Comparison of ENCODE assay signal across 10 mouse cellular contexts in genomic region chr15:102144274-102144711, GRCm38 (mm10). TPM values are rescaled to one million over a fixed set of nuclear protein-coding genes. Genes with fewer than 3 reads are reported as not detected.
DNase-seq lines count a peak whose midpoint lies in the region; ATAC-seq lines count a peak whose summit lies in the region.
"Had no signal": no experiment of that assay in that cellular context is flagged by ENCODE, and none has a peak within 500 bp of the region (broad histone marks: within the 10 kb centered on the region; RNA-seq: fewer than 3 reads in every experiment).

Gene Igfbp6, plus strand, starts transcription at chr15:102144362.

- DNase-seq in layer of hippocampus, adult 18-20 months (ENCODE audit: low spot score in 2 of 2): no peak
- DNase-seq in layer of hippocampus, adult 9-11 months: no peak
- DNase-seq in embryonic facial prominence, embryonic 11.5 days (ENCODE audit: low spot score): no peak
- DNase-seq in liver, embryonic 11.5 days (ENCODE audit: low spot score): no peak
- no peak for DNase-seq in cerebellum, postnatal 4 days (ENCODE audit: low spot score in 2 of 2)
- DNase-seq in cerebellum, adult 9-11 months: no peak

- peak within 1 kb of the TSS; percentile 27; the same call in 1 of the 2 replicates for H3K9ac ChIP-seq in embryonic facial prominence, embryonic 11.5 days (replicated peaks; ENCODE audit: low read length)
- peak within 1 kb of the TSS; percentile 41; the same call in 1 of the 2 replicates for H3K9ac ChIP-seq in heart, embryonic 16.5 days (ENCODE audit: low read length)
- H3K9ac ChIP-seq in liver, embryonic 11.5 days (ENCODE audit: low read depth, low read length): no peak within 1 kb of the TSS
- peak within 1 kb of the TSS; percentile 34; the same call in 1 of the 2 replicates for H3K9ac ChIP-seq in neural tube, embryonic 13.5 days

- H3K27me3 ChIP-seq in embryonic facial prominence, embryonic 11.5 days (ENCODE audit: control insufficient read depth, insufficient read depth, low read length): peaks cover 27% of the 10 kb centered on the region
- peaks cover 25% of the 10 kb centered on the region for H3K27me3 ChIP-seq in heart, embryonic 16.5 days (ENCODE audit: control insufficient read depth, insufficient read depth, low read length)
- peaks cover 32% of the 10 kb centered on the region for H3K27me3 ChIP-seq in liver, embryonic 11.5 days (replicated peaks; ENCODE audit: control insufficient read depth, insufficient read depth, low read length)
- H3K27me3 ChIP-seq in neural tube, embryonic 13.5 days: peaks cover 45% of the 10 kb centered on the region
- H3K27me3 ChIP-seq: Patski had no signal

- WGBS in embryonic facial prominence, embryonic 11.5 days: 7% methylated on average over 22 of the region's 22 CpGs
- 14% methylated on average over 22 of the region's 22 CpGs for WGBS in heart, embryonic 16.5 days
- WGBS in liver, embryonic 11.5 days: 17% methylated on average over 22 of the region's 22 CpGs
- WGBS in neural tube, embryonic 13.5 days: 4% methylated on average over 22 of the region's 22 CpGs

- H3K36me3 ChIP-seq in embryonic facial prominence, embryonic 11.5 days (replicated peaks; ENCODE audit: control insufficient read depth, insufficient read depth, low read depth, low read length): no peaks in the 10 kb centered on the region
- no peaks in the 10 kb centered on the region for H3K36me3 ChIP-seq in heart, embryonic 16.5 days (ENCODE audit: control insufficient read depth, insufficient read depth)
- H3K36me3 ChIP-seq in liver, embryonic 11.5 days (ENCODE audit: control insufficient read depth, insufficient read depth, low read length): no peaks in the 10 kb centered on the region
- H3K36me3 ChIP-seq in neural tube, embryonic 13.5 days: no peaks in the 10 kb centered on the region

- no peak within 1 kb of the TSS for H3K27ac ChIP-seq in embryonic facial prominence, embryonic 11.5 days (replicated peaks; ENCODE audit: low read depth, low read length)
- H3K27ac ChIP-seq in heart, embryonic 16.5 days (ENCODE audit: low read length): no peak within 1 kb of the TSS
- H3K27ac ChIP-seq in liver, embryonic 11.5 days (ENCODE audit: low read depth, low read length): no peak within 1 kb of the TSS
- H3K27ac ChIP-seq in neural tube, embryonic 13.5 days (replicated peaks): no peak within 1 kb of the TSS
- H3K27ac ChIP-seq: macrophage had no signal

- no peaks in the 10 kb centered on the region for H3K9me3 ChIP-seq in embryonic facial prominence, embryonic 11.5 days (replicated peaks; ENCODE audit: control insufficient read depth, low read length)
- no peaks in the 10 kb centered on the region for H3K9me3 ChIP-seq in heart, embryonic 16.5 days (replicated peaks; ENCODE audit: control insufficient read depth, low read length)
- H3K9me3 ChIP-seq in liver, embryonic 11.5 days (ENCODE audit: control insufficient read depth, low read length): no peaks in the 10 kb centered on the region
- H3K9me3 ChIP-seq in neural tube, embryonic 13.5 days: no peaks in the 10 kb centered on the region

- peak within 1 kb of the TSS; percentile 11 for H3K4me3 ChIP-seq in embryonic facial prominence, embryonic 11.5 days (ENCODE audit: low read depth, low read length)
- peak within 1 kb of the TSS; percentile 28 for H3K4me3 ChIP-seq in heart, embryonic 16.5 days (ENCODE audit: low read length)
- H3K4me3 ChIP-seq in liver, embryonic 11.5 days (ENCODE audit: low read depth, low read length): peak within 1 kb of the TSS; percentile 27
- H3K4me3 ChIP-seq in neural tube, embryonic 13.5 days: no peak within 1 kb of the TSS

- ATAC-seq in embryonic facial prominence, embryonic 11.5 days (replicated peaks; ENCODE audit: insufficient number of reproducible peaks, low FRiP score, low TSS enrichment, low read depth): no peak
- no peak for ATAC-seq in heart, embryonic 16.5 days (replicated peaks; ENCODE audit: extremely low read depth, insufficient read depth, low FRiP score)
- ATAC-seq in liver, embryonic 11.5 days (replicated peaks; ENCODE audit: low FRiP score): no peak
- no peak for ATAC-seq in neural tube, embryonic 13.5 days (ENCODE audit: low read depth)
- ATAC-seq: Patski had no signal

- peak within 1 kb of the TSS; percentile 40 for H3K4me2 ChIP-seq in embryonic facial prominence, embryonic 11.5 days (ENCODE audit: low read depth, low read length)
- H3K4me2 ChIP-seq in heart, embryonic 16.5 days (ENCODE audit: low read depth, low read length): peak within 1 kb of the TSS; percentile 49
- peak within 1 kb of the TSS; percentile 54 for H3K4me2 ChIP-seq in liver, embryonic 11.5 days
- H3K4me2 ChIP-seq in neural tube, embryonic 13.5 days: peak within 1 kb of the TSS; percentile 37

- no peaks in the 10 kb centered on the region; the same call in 1 of the 2 replicates for H3K4me1 ChIP-seq in embryonic facial prominence, embryonic 11.5 days (ENCODE audit: control insufficient read depth, insufficient read depth, low read length)
- peaks cover 10% of the 10 kb centered on the region for H3K4me1 ChIP-seq in heart, embryonic 16.5 days (ENCODE audit: control insufficient read depth, insufficient read depth, low read length)
- peaks cover 17% of the 10 kb centered on the region for H3K4me1 ChIP-seq in liver, embryonic 11.5 days (replicated peaks; ENCODE audit: control insufficient read depth, insufficient read depth, low read length)
- peaks cover 8% of the 10 kb centered on the region for H3K4me1 ChIP-seq in neural tube, embryonic 13.5 days (replicated peaks)

RNA-seq across cellular contexts. Expression of gene Igfbp6, which starts in this region (rescaled TPM):
- total RNA-seq in layer of hippocampus, adult 18-20 months (2021): 10 to 100 TPM; 11.7 to 12.9 TPM
- polyA plus RNA-seq in embryonic facial prominence, embryonic 11.5 days (2014; fragmentation: Nextera tagmentation; extraction: Ambion mirVana): 0.70 TPM in 1 of 2 replicates, not detected in the other
- polyA plus RNA-seq in heart, embryonic 16.5 days (2015; fragmentation: Nextera tagmentation; extraction: Ambion mirVana): 11.9 and 15.0 TPM in 2 replicates
- polyA plus RNA-seq in liver, embryonic 11.5 days (2014; fragmentation: Nextera tagmentation; extraction: Ambion mirVana): 0.77 and 1.1 TPM in 2 replicates
- polyA plus RNA-seq in neural tube, embryonic 13.5 days (2015; fragmentation: Nextera tagmentation; extraction: Ambion mirVana): 0.36 and 1.2 TPM in 2 replicates
- polyA plus RNA-seq: macrophage had no signal
